Mouse (Mus musculus) ES-E14 (cell line): ENCODE measurements at regions not wholly inside any gene's neighbourhood (a gene's known extent, or its start where the extent isn't known, plus 50 kb on each side); places are given as distances from the start of the nearest gene placed in this dataset.

Experiments used
- DNase-seq: peaks from one replicate; pipeline ENCODE4 v3.0.0-alpha.2; 2013; ENCODE audit warnings: low read depth, low spot score
- H3K27ac ChIP-seq: 2 replicates; pipeline ENCODE4 v1.5.1; 2012; ENCODE audit warnings: low read depth, mild to moderate bottlenecking, low read length, moderate library complexity, mixed read lengths; ENCODE audit not compliant: poor library complexity, insufficient read depth, severe bottlenecking
- H3K36me3 ChIP-seq: 2 replicates; pipeline ENCODE4 v1.6.1; 2012; ENCODE audit warnings: mild to moderate bottlenecking, low read length, moderate library complexity, mixed read lengths; ENCODE audit not compliant: control insufficient read depth, poor library complexity, insufficient read depth, severe bottlenecking
- H3K4me1 ChIP-seq, 2 experiments: fragments of 150-350 bp in 1 of 2; sonication (generic) in 1 of 2; 2 replicates each; pipeline ENCODE4 v1.6.1; 2012; ENCODE audit warnings: low read length in 2 of 2, mild to moderate bottlenecking in 1 of 2, mixed read lengths in 1 of 2; ENCODE audit not compliant: control insufficient read depth in 2 of 2, insufficient read depth in 2 of 2, poor library complexity in 1 of 2
- H3K4me3 ChIP-seq, 2 experiments: fragments of 150-350 bp in 1 of 2; sonication (generic) in 1 of 2; 2 replicates each; pipeline ENCODE4 v1.5.1; 2012; ENCODE audit warnings: low read length in 2 of 2, low read depth in 1 of 2, mild to moderate bottlenecking in 1 of 2, mixed read lengths in 1 of 2; ENCODE audit not compliant: insufficient read depth in 1 of 2, poor library complexity in 1 of 2, severe bottlenecking in 1 of 2
- H3K9ac ChIP-seq: 2 replicates; pipeline ENCODE4 v1.6.1; 2012; ENCODE audit warnings: low read depth, mild to moderate bottlenecking, low read length, mixed read lengths; ENCODE audit not compliant: poor library complexity, insufficient read depth, severe bottlenecking
- H3K9me3 ChIP-seq: fragments of 150-350 bp; sonication (generic); 2 replicates; pipeline ENCODE4 v1.6.1; 2012; ENCODE audit warnings: low read depth, mild to moderate bottlenecking, low read length; ENCODE audit not compliant: control insufficient read depth, insufficient read depth
- CHD2 ChIP-seq: IDR thresholded peaks from 2 replicates; pipeline ENCODE4 v1.6.1; 2014; ENCODE audit warnings: mild to moderate bottlenecking, low read depth, low read length, inconsistent platforms
- HCFC1 ChIP-seq: IDR thresholded peaks from 2 replicates; pipeline ENCODE4 v1.6.1; 2012; ENCODE audit warnings: low read length, inconsistent platforms, borderline replicate concordance; ENCODE audit not compliant: insufficient read depth
- MAFK ChIP-seq: IDR thresholded peaks from 2 replicates; pipeline ENCODE4 v1.6.1; 2014; ENCODE audit warnings: mild to moderate bottlenecking, low read depth, low read length, inconsistent platforms; ENCODE audit not compliant: insufficient read depth
- ZC3H11A ChIP-seq: IDR thresholded peaks from 2 replicates; pipeline ENCODE4 v1.6.1; 2012; ENCODE audit warnings: low read depth, mild to moderate bottlenecking, inconsistent platforms, low read length, borderline replicate concordance
- ZNF384 ChIP-seq: IDR thresholded peaks from 2 replicates; pipeline ENCODE4 v1.6.1; 2012; ENCODE audit warnings: low read depth, low read length, inconsistent platforms
- in situ Hi-C, 2 experiments: fragments of 600-800 bp; cut with MboI; formaldehyde crosslinking; loops; one replicate each; pipeline ENCODE4 v1.15.1; 2025; ENCODE audit warnings: low sequenced_read_pairs in 2 of 2, inconsistent platforms in 1 of 2; ENCODE audit not compliant: unreplicated experiment in 2 of 2

DNA sequence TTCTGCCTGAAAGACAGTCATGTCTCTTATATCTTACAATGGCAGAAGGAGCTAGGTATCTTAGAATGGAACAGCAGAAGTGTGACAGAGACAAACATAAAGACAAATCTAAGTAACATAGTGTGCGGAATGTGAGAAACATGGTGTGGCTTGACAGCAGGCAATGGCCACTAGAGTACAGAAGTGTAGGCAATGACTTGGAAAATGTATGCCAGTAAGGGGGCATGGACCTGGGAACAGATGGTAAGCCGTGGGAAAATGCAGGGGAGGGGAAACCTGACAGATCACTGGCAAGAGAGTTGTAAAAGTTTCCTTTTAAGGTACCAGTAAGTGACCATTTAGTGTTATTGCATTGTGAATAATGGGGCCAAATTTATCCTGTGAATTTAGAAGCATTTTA lies 1238.0 kb upstream of the Slc7a12 start:
- Histone ChIP-seq H3K36me3 (no peaks in the 10 kb centered on the region), H3K4me1 (no peaks in the 10 kb centered on the region), H3K9ac (no peak overlapping the region), H3K9me3 (no peaks in the 10 kb centered on the region), H3K27ac (no peak overlapping the region), H3K4me3 (no peak overlapping the region)
- TF ChIP-seq HCFC1 = no peak
- TF ChIP-seq CHD2 = no peak
- TF ChIP-seq MAFK = no peak
- TF ChIP-seq ZNF384 = no peak
- no peak for TF ChIP-seq ZC3H11A
- DNase-seq = no peak
- in situ Hi-C loops = no loop called here

DNA sequence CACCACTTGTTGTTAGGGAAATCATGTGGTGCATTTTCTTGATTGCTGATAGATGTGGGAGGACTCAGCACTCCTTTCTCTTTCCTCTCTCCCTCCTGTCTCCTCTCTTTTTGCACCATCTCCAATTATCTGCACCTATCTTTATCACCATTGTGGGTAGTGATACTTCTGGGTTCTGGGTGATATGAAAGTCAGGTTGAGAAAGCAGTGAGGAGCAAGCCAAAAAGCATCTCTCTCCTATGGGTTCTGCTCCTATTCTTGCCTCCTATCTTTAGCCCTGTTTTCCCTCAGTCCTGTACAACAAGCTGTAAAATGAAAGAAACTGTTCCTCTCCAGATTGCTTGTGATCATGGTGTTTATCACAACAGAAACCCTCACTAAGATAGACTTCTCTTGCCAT lies 1233.0 kb upstream of the Slc7a12 start:
- H3K36me3 ChIP-seq = no peaks in the 10 kb centered on the region
- no peak overlapping the region for H3K4me3 ChIP-seq
- peaks cover 0 to 4% of the 10 kb centered on the region in 2 experiments; a peak in 1 of 4 replicates for H3K4me1 ChIP-seq
- in situ Hi-C loops = no loop called here
- H3K27ac ChIP-seq = no peak overlapping the region
- no peak for TF ChIP-seq CHD2
- TF ChIP-seq ZNF384 = no peak
- TF ChIP-seq MAFK = no peak
- no peak for TF ChIP-seq HCFC1
- no peak for TF ChIP-seq ZC3H11A
- no peak for DNase-seq
- H3K9ac ChIP-seq = no peak overlapping the region
- no peaks in the 10 kb centered on the region for H3K9me3 ChIP-seq

DNA sequence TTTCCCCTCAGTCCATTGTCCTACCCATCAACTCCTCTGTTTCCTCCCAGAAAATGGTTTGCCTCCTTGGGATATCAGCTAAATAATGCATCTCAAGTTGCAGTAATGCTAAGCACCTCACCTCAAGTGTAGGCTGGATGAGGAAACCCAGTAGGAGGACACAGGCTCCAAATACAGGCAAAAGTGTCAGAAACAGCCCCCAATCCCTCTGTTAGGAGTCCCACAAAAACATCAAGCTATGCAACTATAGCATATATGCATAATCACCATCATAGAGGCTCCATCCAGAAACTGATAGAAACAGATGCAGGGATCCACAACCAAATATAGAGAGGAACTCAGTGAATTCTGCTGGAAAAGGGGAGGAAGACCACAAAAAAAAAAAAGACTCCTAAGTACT lies 1231.7 kb upstream of the Slc7a12 start:
- H3K27ac ChIP-seq = no peak overlapping the region

DNA sequence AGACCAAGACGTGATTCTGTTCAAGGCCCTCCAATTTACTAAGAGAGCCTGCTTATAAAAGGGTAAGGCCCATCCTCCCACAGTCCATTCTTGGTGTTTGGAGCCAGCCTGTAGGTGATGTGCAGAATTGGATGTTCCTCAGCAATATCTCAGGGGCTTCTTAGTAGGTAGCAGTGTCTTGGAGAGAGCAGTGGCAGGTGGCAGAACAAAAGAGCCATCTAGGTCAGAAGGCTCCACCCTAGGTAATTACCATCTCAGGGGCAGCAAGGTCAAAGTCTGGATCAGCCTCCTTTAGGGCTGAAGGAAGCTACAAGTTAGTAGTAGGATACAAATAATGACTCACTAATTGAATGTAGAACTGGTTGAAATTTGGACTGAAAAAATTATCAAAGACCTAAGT lies 1229.8 kb upstream of the Slc7a12 start:
- no peak overlapping the region for H3K9ac ChIP-seq
- no peaks in the 10 kb centered on the region for H3K36me3 ChIP-seq
- no peak overlapping the region for H3K4me3 ChIP-seq
- no peak overlapping the region for H3K27ac ChIP-seq
- in situ Hi-C loops = no loop called here
- DNase-seq = peak; percentile 13
- H3K9me3 ChIP-seq = no peaks in the 10 kb centered on the region
- no peak for TF ChIP-seq ZNF384
- TF ChIP-seq HCFC1 = no peak
- peaks cover 0 to 4% of the 10 kb centered on the region in 2 experiments; a peak in 1 of 4 replicates for H3K4me1 ChIP-seq

More for the DNA sequence above, 1231.7 kb upstream of the Slc7a12 start:
- no peaks in the 10 kb centered on the region for H3K9me3 ChIP-seq
- H3K9ac ChIP-seq = no peak overlapping the region
- no peaks in the 10 kb centered on the region for H3K36me3 ChIP-seq
- peaks cover 0 to 4% of the 10 kb centered on the region in 2 experiments; a peak in 1 of 4 replicates for H3K4me1 ChIP-seq
- in situ Hi-C loops = no loop called here
- DNase-seq = no peak
- H3K4me3 ChIP-seq = no peak overlapping the region
- TF ChIP-seq CHD2 (no peak), ZNF384 (no peak), MAFK (no peak)

DNA sequence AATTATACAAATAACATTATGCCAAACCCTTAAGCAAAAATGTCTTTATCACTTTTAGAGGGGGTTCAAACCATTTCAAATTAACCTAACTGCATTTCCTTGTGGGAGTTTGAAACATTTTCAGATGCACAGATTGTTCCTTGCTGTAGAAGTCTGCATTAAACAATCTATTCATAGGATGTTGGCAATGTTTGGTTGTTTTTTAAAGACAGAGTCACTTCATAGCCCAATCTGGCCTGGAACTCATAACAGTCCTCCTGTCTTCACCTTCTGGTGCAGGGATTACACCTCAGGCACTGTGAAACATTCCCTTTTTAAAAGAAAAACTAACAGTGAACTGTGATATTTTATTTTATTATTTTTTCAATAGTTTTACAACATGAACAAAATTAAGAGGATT lies 1226.4 kb upstream of the Slc7a12 start:
- Histone ChIP-seq H3K9me3 (no peaks in the 10 kb centered on the region), H3K4me3 (no peak overlapping the region), H3K4me1 (peaks cover 0 to 4% of the 10 kb centered on the region in 2 experiments; a peak in 1 of 4 replicates), H3K9ac (no peak overlapping the region), H3K36me3 (no peaks in the 10 kb centered on the region), H3K27ac (no peak overlapping the region)
- in situ Hi-C loops = no loop called here
- DNase-seq = no peak
- TF ChIP-seq CHD2 = no peak
- TF ChIP-seq HCFC1 = no peak
- TF ChIP-seq ZNF384 = no peak
- no peak for TF ChIP-seq ZC3H11A
- TF ChIP-seq MAFK = no peak
